Mouse (Mus musculus) CH12.LX (cell line): ENCODE results near the gene Klhl5.

Source experiments
- CTCF ChIP-seq, 2 experiments: IDR thresholded peaks in 1 of 2; conservative IDR thresholded peaks in 1 of 2; 2 replicates each; pipeline ENCODE4 v1.5.1; 2011 to 2012; ENCODE audit warnings: low read depth in 2 of 2, low read length in 2 of 2, improper control_type of control experiment in 1 of 2, inconsistent platforms in 1 of 2, mild to moderate bottlenecking in 1 of 2, moderate library complexity in 1 of 2
- HCFC1 ChIP-seq: IDR thresholded peaks from 2 replicates; pipeline ENCODE4 v1.6.1; 2012; ENCODE audit warnings: low read depth, mild to moderate bottlenecking, inconsistent platforms, low read length, improper control_type of control experiment
- POLR2A ChIP-seq: IDR thresholded peaks from 2 replicates; pipeline ENCODE4 v1.6.1; 2011; ENCODE audit warnings: low read depth, mild to moderate bottlenecking, improper control_type of control experiment, low read length

DNA sequence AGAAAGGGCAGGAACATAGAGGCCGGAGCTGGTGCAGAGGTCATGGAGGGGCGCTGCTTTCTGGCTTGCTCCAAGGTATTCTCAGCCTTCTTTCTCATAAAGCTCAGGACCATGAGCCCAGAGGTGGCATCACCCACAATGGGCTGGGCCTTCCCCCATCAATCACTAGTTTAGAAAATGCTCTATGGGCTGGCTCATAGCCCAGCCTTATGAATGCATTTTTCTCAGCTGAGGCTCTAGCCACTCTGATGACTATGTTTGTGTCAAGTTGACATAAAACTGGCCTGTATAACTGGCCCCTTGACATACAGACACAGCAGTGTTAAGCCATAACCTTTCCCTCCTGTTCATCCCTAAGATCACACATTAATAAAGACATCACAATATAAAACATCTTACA lies 97.4 kb downstream of the Klhl5 start:
- TF ChIP-seq CTCF (conservative IDR thresholded peaks at IDR 0.05 in 1 of 2, IDR thresholded peaks at IDR 0.05 in 1 of 2; ENCODE audit: low read depth in 2 of 2, low read length in 2 of 2) (no peak), HCFC1 (no peak), POLR2A (no peak)
